ENCODE assay signal across 10 mouse cellular contexts in the genomic region with DNA sequence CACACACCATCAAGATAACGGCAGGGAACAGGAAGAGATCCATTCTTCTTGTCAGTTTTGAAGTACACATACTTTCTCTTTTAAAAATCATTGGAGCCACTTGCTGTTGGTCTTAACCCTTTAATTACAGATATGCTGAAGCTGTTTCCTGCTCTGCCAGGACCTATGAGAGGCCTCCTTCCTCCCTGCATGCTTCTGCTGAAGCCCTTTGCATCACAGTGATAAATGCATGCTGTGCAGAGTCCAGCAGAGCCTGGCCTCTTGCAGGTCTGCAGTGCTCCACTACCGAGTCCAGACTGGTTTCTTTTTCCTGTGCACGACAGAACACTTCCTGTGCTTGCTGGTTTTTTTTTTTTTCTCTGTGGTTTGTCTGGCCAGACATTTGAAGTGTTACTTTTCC.
A peak's percentile ranks its signal among the peaks of the same experiment; 100 is the strongest.
DNase-seq lines count a peak whose midpoint lies in the region; ATAC-seq lines count a peak whose summit lies in the region.
"Had no signal": no experiment of that assay in that cellular context is flagged by ENCODE, and none has a peak within 500 bp of the region (broad histone marks: within the 10 kb centered on the region; RNA-seq: fewer than 3 reads in every experiment).

No protein-coding gene starts in this region.

- no peak overlapping the region; the same call in 1 of the 2 replicates for H3K27ac ChIP-seq in heart, embryonic 11.5 days (ENCODE audit: low read depth, low read length)
- no peak overlapping the region for H3K27ac ChIP-seq in intestine, embryonic 15.5 days
- no peak overlapping the region for H3K27ac ChIP-seq in hindbrain, embryonic 13.5 days
- H3K27ac ChIP-seq in hindbrain, embryonic 12.5 days: no peak overlapping the region
- H3K27ac ChIP-seq: limb, embryonic 12.5 days had no signal

- no peaks in the 10 kb centered on the region for H3K36me3 ChIP-seq in heart, embryonic 11.5 days (ENCODE audit: control insufficient read depth, insufficient read depth, low read length)
- H3K36me3 ChIP-seq in intestine, embryonic 15.5 days: no peaks in the 10 kb centered on the region
- H3K36me3 ChIP-seq in hindbrain, embryonic 13.5 days: no peaks in the 10 kb centered on the region
- H3K36me3 ChIP-seq in hindbrain, embryonic 12.5 days: no peaks in the 10 kb centered on the region
- H3K36me3 ChIP-seq: limb, embryonic 12.5 days had no signal

- no peak for ATAC-seq in heart, embryonic 11.5 days (replicated peaks; ENCODE audit: insufficient number of reproducible peaks, low FRiP score, low TSS enrichment)
- peak; percentile 71 for ATAC-seq in activated CD4-positive, CD25-positive, alpha-beta regulatory T cell, adult 4 months
- ATAC-seq in intestine, embryonic 15.5 days: peak; percentile 90
- ATAC-seq in hindbrain, embryonic 13.5 days (ENCODE audit: low FRiP score): no peak
- ATAC-seq in hindbrain, embryonic 12.5 days (ENCODE audit: low FRiP score): no peak

- H3K4me1 ChIP-seq in heart, embryonic 11.5 days (ENCODE audit: control insufficient read depth, insufficient read depth, low read length): no peaks in the 10 kb centered on the region
- H3K4me1 ChIP-seq in intestine, embryonic 15.5 days (replicated peaks): peaks cover 19% of the 10 kb centered on the region
- peaks cover 8% of the 10 kb centered on the region; the same call in 1 of the 2 replicates for H3K4me1 ChIP-seq in hindbrain, embryonic 13.5 days (replicated peaks)
- no peaks in the 10 kb centered on the region for H3K4me1 ChIP-seq in hindbrain, embryonic 12.5 days

- H3K4me2 ChIP-seq in heart, embryonic 11.5 days: no peak overlapping the region
- peak overlapping the region; percentile 15; the same call in 1 of the 2 replicates for H3K4me2 ChIP-seq in intestine, embryonic 15.5 days (replicated peaks)
- no peak overlapping the region for H3K4me2 ChIP-seq in hindbrain, embryonic 13.5 days
- H3K4me2 ChIP-seq in hindbrain, embryonic 12.5 days (replicated peaks): no peak overlapping the region
- H3K4me2 ChIP-seq: limb, embryonic 12.5 days had no signal

- no peak overlapping the region for H3K9ac ChIP-seq in heart, embryonic 11.5 days (ENCODE audit: low read depth, low read length)
- H3K9ac ChIP-seq in intestine, embryonic 15.5 days: no peak overlapping the region
- H3K9ac ChIP-seq in hindbrain, embryonic 13.5 days: no peak overlapping the region
- no peak overlapping the region for H3K9ac ChIP-seq in hindbrain, embryonic 12.5 days
- H3K9ac ChIP-seq: limb, embryonic 12.5 days had no signal

- DNase-seq in heart, postnatal 4 days: peak; percentile 12
- DNase-seq in lung, postnatal 4 days: peak; percentile 21 to 38
- DNase-seq in gastrocnemius, postnatal 36 days: no peak

- H3K9me3 ChIP-seq in heart, embryonic 11.5 days (replicated peaks; ENCODE audit: control insufficient read depth, low read length): no peaks in the 10 kb centered on the region
- no peaks in the 10 kb centered on the region for H3K9me3 ChIP-seq in intestine, embryonic 15.5 days
- H3K9me3 ChIP-seq in hindbrain, embryonic 13.5 days: no peaks in the 10 kb centered on the region
- no peaks in the 10 kb centered on the region for H3K9me3 ChIP-seq in hindbrain, embryonic 12.5 days (replicated peaks)
- H3K9me3 ChIP-seq: limb, embryonic 12.5 days had no signal

- intact Hi-C loops in gastrocnemius, postnatal 36 days (cut with DNase I): no loop called here

- 33% methylated on average over 3 of the region's 3 CpGs for WGBS in heart, embryonic 11.5 days (ENCODE audit: insufficient replicate concordance)
- WGBS in intestine, embryonic 15.5 days: 10% methylated on average over 3 of the region's 3 CpGs
- 45% methylated on average over 3 of the region's 3 CpGs for WGBS in hindbrain, embryonic 13.5 days
- WGBS in hindbrain, embryonic 12.5 days: 49% methylated on average over 3 of the region's 3 CpGs

- no peak overlapping the region for H3K4me3 ChIP-seq in heart, embryonic 11.5 days (ENCODE audit: low read depth, low read length)
- H3K4me3 ChIP-seq in intestine, embryonic 15.5 days (replicated peaks): no peak overlapping the region
- H3K4me3 ChIP-seq in hindbrain, embryonic 13.5 days: no peak overlapping the region
- no peak overlapping the region for H3K4me3 ChIP-seq in hindbrain, embryonic 12.5 days
- H3K4me3 ChIP-seq: erythroblast, embryonic 14.5 days; limb, embryonic 12.5 days had no signal

- no peaks in the 10 kb centered on the region for H3K27me3 ChIP-seq in heart, embryonic 11.5 days (ENCODE audit: control insufficient read depth, insufficient read depth, low read length)
- H3K27me3 ChIP-seq in intestine, embryonic 15.5 days (replicated peaks): no peaks in the 10 kb centered on the region
- no peaks in the 10 kb centered on the region for H3K27me3 ChIP-seq in hindbrain, embryonic 13.5 days
- no peaks in the 10 kb centered on the region for H3K27me3 ChIP-seq in hindbrain, embryonic 12.5 days
- H3K27me3 ChIP-seq: limb, embryonic 12.5 days had no signal

Comparison
In these comparisons a context has a peak if more than half of its experiments do, and no peak if none do; other contexts are left out.
1. DNase-seq: peak in heart, postnatal 4 days (single experiment) and lung, postnatal 4 days (2 of 2); none in gastrocnemius, postnatal 36 days (0 of 2).
2. ATAC-seq: peak in activated CD4-positive, CD25-positive, alpha-beta regulatory T cell, adult 4 months (single experiment) and intestine, embryonic 15.5 days (single experiment); none in heart, embryonic 11.5 days (single experiment), hindbrain, embryonic 13.5 days (single experiment) and hindbrain, embryonic 12.5 days (single experiment).